Mouse (Mus musculus) embryonic facial prominence, embryonic 12.5 days (tissue): ENCODE measurements at regions not wholly inside any gene's neighbourhood (a gene's known extent, or its start where the extent isn't known, plus 50 kb on each side); places are given as distances from the start of the nearest gene placed in this dataset.

Experiments
- ATAC-seq: fragments of 200-750 bp; cut with Nextera tagmentation; 2 replicates; pipeline ENCODE4 v1.8.0; 2017; ENCODE audit not compliant: insufficient number of reproducible peaks, insufficient read depth, low FRiP score, low TSS enrichment
- H3K27ac ChIP-seq: fragments of 300-500 bp; sonication (generic); 2 replicates; pipeline ENCODE4 v1.5.1; 2016; ENCODE audit warnings: mild to moderate bottlenecking
- H3K27me3 ChIP-seq: fragments of 300-500 bp; sonication (generic); 2 replicates; pipeline ENCODE4 v1.6.1; 2016; ENCODE audit warnings: mild to moderate bottlenecking, moderate library complexity
- H3K36me3 ChIP-seq: fragments of 300-500 bp; sonication (generic); 2 replicates; pipeline ENCODE4 v1.6.1; 2016; ENCODE audit warnings: mild to moderate bottlenecking
- H3K4me1 ChIP-seq: fragments of 300-500 bp; sonication (generic); 2 replicates; pipeline ENCODE4 v1.6.1; 2016
- H3K4me2 ChIP-seq: fragments of 300-500 bp; sonication (generic); replicated peaks from 2 replicates; pipeline ENCODE4 v1.6.1; 2016; ENCODE audit warnings: mild to moderate bottlenecking, moderate library complexity
- H3K4me3 ChIP-seq: fragments of 300-500 bp; sonication (generic); 2 replicates; pipeline ENCODE4 v1.5.1; 2016; ENCODE audit warnings: mild to moderate bottlenecking
- H3K9ac ChIP-seq: fragments of 300-500 bp; sonication (generic); 2 replicates; pipeline ENCODE4 v1.6.1; 2016; ENCODE audit warnings: mild to moderate bottlenecking, moderate library complexity
- H3K9me3 ChIP-seq: fragments of 300-500 bp; sonication (generic); 2 replicates; pipeline ENCODE4 v1.6.1; 2016; ENCODE audit warnings: mild to moderate bottlenecking, moderate library complexity
- WGBS: fragments of 180-500 bp; shearing (Covaris S2); methylation state at CpG from one replicate; pipeline ENCODE4 v1.1.7; 2016; 5-methylcytosine and 5-hydroxymethylcytosine counted together

DNA sequence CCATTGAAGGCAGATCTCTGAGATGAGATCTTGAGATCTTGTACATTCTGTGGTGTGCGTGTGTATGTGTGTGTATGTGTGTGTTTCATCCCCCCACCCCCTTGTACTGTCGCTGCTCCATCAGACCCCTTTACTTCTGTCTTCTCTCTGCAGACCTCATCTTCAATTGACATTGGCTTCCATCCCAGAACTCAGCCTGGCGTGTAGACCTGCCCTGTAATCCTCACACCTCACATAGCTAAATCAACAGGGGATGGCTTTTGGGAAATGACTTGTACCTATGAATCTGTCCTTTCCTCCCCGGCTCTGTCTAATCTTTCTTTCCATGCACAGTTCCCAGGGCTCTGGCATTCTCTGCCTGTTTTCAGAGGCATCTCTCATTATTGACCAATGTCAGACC, 1227.5 kb upstream of the A1bg start:
- Histone ChIP-seq H3K4me1 (peaks cover 6% of the 10 kb centered on the region), H3K4me3 (no peak overlapping the region), H3K27me3 (no peaks in the 10 kb centered on the region), H3K9ac (no peak overlapping the region), H3K4me2 (no peak overlapping the region), H3K36me3 (no peaks in the 10 kb centered on the region), H3K9me3 (no peaks in the 10 kb centered on the region), H3K27ac (no peak overlapping the region)
- 87% methylated on average over 4 of the region's 4 CpGs for WGBS
- ATAC-seq = no peak

DNA sequence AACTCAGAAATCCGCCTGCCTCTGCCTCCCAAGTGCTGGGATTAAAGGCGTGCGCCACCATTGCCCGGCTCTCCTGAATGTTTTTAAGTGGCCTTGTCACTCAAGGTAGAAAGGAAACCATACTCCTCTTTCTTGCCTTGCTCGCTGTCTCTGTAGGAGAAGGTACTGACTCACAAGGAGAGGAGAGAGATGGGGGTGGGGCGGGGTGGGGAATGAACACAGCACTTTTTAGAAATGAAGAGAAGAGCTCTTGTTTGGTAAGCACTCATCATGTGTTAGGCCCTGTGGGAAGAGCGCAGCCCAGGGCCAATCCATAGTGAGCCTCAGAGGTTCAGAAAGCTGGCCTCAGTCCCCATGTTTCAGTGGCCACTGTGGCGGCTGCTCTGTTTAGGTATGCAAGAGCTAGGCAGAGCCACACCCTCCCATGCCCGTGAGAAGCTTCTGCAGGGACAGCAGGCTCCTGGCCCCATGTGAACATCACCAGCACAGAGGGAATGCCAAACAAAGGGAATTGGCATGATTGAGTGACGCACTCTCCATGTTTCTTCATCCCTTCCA, 1225.9 kb upstream of the A1bg start:
- Histone ChIP-seq H3K4me1 (peaks cover 6% of the 10 kb centered on the region), H3K36me3 (no peaks in the 10 kb centered on the region), H3K9me3 (no peaks in the 10 kb centered on the region), H3K27ac (no peak overlapping the region), H3K4me2 (no peak overlapping the region), H3K9ac (no peak overlapping the region), H3K27me3 (no peaks in the 10 kb centered on the region), H3K4me3 (no peak overlapping the region)
- 93% methylated on average over 10 of the region's 10 CpGs for WGBS
- ATAC-seq = no peak

DNA sequence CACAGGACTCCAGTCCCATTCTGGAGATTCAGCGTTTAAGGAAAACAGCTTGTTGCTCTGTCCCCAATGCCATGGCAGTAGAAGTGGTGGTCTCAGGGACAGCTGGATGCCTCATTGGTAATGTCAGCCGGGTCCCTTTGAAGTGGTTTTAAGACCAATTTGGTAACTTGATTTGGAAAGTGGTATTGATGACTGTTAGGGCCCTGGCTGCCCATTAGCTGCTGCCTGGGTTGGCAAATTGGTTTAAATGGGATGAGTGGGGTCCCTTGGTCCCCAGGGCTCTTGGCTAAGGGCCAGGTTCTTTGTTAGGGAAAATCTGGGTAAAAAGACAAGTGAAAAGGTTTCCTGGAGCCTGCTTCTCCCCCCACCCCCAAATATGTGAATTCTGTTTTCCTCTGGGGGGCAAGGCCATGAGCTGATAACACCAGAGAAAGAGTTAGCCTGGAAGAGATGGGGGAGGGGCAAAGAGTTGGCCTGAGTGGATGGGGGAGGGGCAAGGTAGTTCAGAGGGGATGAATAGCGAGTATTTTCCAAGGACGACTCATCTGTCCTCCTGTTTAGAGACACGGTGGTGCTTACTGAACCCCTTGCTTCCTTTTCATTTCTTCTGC, 1224.6 kb upstream of the A1bg start:
- no peak overlapping the region for H3K4me2 ChIP-seq
- WGBS = 31% methylated on average over 5 of the region's 5 CpGs
- no peaks in the 10 kb centered on the region for H3K27me3 ChIP-seq
- H3K36me3 ChIP-seq = no peaks in the 10 kb centered on the region
- no peak overlapping the region for H3K9ac ChIP-seq
- no peak overlapping the region for H3K4me3 ChIP-seq
- no peak overlapping the region for H3K27ac ChIP-seq
- peaks cover 6% of the 10 kb centered on the region for H3K4me1 ChIP-seq
- ATAC-seq = no peak
- H3K9me3 ChIP-seq = no peaks in the 10 kb centered on the region

DNA sequence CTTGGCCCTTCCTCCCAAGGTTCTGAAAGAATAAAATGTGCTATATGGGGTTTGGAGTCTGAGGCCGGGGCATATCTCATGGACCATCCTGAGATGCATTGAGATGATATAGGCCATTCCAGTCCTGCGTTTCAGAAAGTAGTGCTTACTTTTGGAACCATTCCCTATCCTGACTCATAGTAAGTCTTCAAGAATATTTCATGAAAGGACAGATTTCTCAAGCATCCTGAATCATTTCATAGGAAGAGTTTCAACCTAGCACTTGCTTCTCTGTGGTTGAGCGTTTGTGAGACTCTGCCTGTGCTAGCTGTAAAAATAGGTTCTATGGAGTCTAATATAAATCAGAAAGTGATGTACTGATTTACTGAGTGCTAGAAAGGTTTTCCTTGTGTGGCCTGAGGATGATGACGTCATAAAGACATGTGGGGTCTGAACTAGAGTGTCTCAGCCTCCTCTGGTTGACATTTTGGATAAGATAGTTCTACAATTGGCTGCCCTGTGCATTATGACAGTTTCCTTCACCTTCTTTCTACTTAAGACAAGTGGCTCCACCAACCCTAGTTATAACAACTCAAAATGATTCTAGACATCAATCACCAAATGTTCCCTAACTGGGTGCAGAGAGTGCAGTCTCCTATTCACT, 1223.0 kb upstream of the A1bg start:
- whole genome bisulfite sequencing = 96% methylated on average over 4 of the region's 4 CpGs
- no peak for ATAC-seq
- no peaks in the 10 kb centered on the region for H3K9me3 ChIP-seq
- H3K4me1 ChIP-seq = peaks cover 6% of the 10 kb centered on the region
- no peak overlapping the region for H3K27ac ChIP-seq
- H3K36me3 ChIP-seq = no peaks in the 10 kb centered on the region
- no peak overlapping the region for H3K4me2 ChIP-seq
- no peaks in the 10 kb centered on the region for H3K27me3 ChIP-seq
- no peak overlapping the region for H3K9ac ChIP-seq
- H3K4me3 ChIP-seq = no peak overlapping the region

DNA sequence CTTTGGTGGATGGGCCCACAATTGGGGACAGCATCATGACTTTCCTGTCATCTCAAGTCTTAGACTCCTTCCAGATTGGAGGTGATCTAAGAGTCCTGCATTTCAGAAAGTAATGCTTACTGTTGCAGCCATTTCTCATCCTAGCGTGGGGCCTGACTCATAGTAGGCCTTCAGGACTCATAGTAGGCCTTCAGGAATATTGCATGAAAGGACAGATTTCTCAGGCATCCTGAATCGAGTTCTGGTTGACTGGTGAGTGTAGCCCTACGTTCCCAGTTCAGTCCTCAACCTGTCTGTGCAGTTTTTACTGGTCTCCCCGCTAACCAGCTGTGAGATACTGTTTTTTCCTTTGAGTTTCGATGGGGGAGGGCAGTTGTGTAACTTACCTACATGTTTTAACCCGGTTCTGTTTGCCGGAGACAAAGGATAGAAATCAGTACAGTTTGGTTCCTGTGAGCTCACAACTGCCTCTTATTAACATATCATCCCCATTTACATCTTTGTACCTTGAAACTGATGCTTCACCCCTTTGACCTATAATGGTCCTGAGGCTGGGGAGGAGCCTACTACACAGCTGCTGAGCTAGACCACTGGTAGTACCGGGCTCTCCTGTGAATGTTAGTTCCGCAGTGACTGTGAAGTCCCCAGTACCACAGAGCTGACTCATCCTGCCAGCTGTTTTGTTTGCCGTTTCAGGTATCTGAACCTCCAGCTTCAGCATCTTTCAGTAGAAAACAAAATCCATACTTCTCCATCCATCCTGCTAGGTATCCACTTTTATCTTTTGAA, 1222.2 kb upstream of the A1bg start:
- no peaks in the 10 kb centered on the region for H3K9me3 ChIP-seq
- 87% methylated on average over 10 of the region's 10 CpGs for WGBS

DNA sequence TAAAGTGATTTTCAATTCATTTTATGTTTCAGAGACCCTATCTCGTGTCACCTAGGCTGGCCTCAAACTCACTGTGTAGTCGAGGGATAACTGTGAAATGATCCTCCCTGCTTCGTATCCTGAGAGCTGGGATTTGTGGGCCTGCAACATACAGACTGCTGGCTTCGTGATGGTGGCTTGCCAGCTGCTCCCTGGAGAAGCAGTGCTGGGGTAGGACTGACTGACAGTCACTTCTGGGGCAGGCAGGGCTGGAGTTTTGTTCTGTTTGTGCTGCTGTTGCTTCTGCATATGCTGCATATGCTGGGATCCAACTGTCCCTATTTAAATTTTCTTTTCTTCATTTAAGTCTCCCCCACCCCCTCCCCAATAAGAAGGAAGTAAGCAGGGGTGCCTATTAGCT, 1217.0 kb upstream of the A1bg start:
- 69% methylated on average over 4 of the region's 4 CpGs for WGBS
- H3K27ac ChIP-seq = no peak overlapping the region
- no peak overlapping the region for H3K9ac ChIP-seq
- H3K36me3 ChIP-seq = no peaks in the 10 kb centered on the region
- H3K9me3 ChIP-seq = no peaks in the 10 kb centered on the region
- no peak overlapping the region for H3K4me2 ChIP-seq
- no peak overlapping the region for H3K4me3 ChIP-seq
- H3K4me1 ChIP-seq = no peaks in the 10 kb centered on the region; the same call in 1 of the 2 replicates
- ATAC-seq = no peak
- no peaks in the 10 kb centered on the region for H3K27me3 ChIP-seq

More for the DNA sequence above, 1222.2 kb upstream of the A1bg start:
- Histone ChIP-seq H3K9ac (no peak overlapping the region), H3K36me3 (no peaks in the 10 kb centered on the region), H3K4me2 (no peak overlapping the region), H3K27ac (no peak overlapping the region), H3K27me3 (no peaks in the 10 kb centered on the region), H3K4me3 (no peak overlapping the region), H3K4me1 (peaks cover 6% of the 10 kb centered on the region)
- ATAC-seq = no peak

DNA sequence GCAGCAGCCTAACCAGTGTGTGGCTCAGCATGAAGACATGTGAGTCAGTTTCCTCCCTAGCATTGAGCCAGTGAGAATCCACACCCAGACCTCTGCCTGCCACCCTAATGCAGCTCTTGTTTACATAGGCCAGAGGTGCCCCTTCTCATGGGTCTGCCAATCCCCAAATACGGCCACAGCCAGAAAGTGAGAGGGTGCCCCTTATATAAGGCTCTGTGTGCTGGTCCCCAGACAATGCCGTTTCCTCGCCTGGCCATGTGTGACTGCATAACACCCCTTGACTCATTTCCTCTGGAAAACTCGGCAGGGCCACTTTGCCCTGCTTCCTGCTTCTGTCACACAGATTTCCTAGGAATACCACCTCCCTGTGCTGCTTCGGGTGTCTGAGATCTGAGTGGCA, 1216.4 kb upstream of the A1bg start:
- Histone ChIP-seq H3K9ac (no peak overlapping the region; the same call in 1 of the 2 replicates), H3K27ac (no peak overlapping the region)
- WGBS = 37% methylated on average over 5 of the region's 5 CpGs

DNA sequence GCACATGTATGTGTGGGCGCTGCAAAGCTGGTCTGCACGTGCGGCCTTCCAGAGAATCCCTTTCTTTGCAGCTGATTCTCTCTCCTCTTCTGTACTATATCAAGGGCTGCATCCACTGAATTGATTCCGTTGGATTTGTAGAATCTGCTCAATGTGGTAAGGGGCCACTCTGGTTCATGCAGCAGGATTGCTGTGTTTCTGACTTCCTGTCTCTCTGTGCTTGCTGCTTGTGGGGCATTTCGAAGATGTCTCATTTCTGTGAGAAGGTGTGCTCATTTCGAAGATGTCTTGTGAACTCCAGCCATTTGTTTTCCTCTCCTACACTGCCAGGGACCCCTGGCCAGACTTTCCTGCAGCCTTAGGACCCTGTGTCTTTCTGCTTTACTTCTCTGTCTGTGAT, 1215.9 kb upstream of the A1bg start:
- Histone ChIP-seq H3K9me3 (no peaks in the 10 kb centered on the region), H3K4me2 (no peak overlapping the region), H3K27me3 (no peaks in the 10 kb centered on the region), H3K4me3 (no peak overlapping the region), H3K27ac (no peak overlapping the region), H3K9ac (no peak overlapping the region; the same call in 1 of the 2 replicates), H3K36me3 (no peaks in the 10 kb centered on the region), H3K4me1 (no peaks in the 10 kb centered on the region; the same call in 1 of the 2 replicates)
- WGBS = 88% methylated on average over 6 of the region's 6 CpGs
- no peak for ATAC-seq

More for the DNA sequence above, 1216.4 kb upstream of the A1bg start:
- Histone ChIP-seq H3K27me3 (no peaks in the 10 kb centered on the region), H3K9me3 (no peaks in the 10 kb centered on the region), H3K36me3 (no peaks in the 10 kb centered on the region), H3K4me2 (no peak overlapping the region), H3K4me3 (no peak overlapping the region), H3K4me1 (no peaks in the 10 kb centered on the region; the same call in 1 of the 2 replicates)
- ATAC-seq = no peak

DNA sequence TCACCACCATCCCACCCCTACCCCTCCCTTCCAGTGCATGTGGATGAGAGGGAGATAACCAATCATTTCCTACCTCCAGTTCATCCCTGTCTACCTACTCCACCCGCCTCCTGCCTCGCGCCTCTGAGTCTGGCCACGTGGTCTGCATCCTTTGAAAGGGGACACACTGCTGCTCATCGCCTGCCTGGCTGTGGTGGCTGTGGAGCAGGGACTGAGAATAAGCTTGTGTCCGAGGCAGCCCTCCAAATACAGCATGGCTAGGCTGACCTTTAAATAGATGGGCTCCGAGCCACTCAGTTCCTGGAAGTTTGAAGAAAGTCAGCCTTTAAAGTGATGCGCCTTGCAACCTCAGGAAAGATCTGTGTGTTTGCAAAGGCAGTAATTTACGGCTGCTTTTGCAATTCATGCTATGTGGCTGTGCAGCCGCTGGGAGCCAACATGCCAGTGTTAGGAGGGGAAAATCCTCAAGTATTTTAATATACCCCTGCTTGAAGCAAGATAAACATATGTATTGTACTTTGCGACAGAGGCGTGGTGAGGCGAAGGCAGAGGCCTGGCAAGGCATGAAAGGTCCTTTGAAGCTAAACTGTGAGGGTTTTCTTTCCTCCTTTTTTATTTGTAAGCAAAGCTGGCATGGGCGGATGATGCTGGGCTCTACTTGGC, 1214.3 kb upstream of the A1bg start:
- Histone ChIP-seq H3K4me3 (no peak overlapping the region), H3K9ac (no peak overlapping the region), H3K27ac (no peak overlapping the region), H3K4me1 (peaks cover 4% of the 10 kb centered on the region; the same call in 1 of the 2 replicates), H3K36me3 (no peaks in the 10 kb centered on the region), H3K4me2 (no peak overlapping the region), H3K27me3 (no peaks in the 10 kb centered on the region), H3K9me3 (no peaks in the 10 kb centered on the region)
- WGBS = 76% methylated on average over 14 of the region's 14 CpGs
- ATAC-seq = no peak

DNA sequence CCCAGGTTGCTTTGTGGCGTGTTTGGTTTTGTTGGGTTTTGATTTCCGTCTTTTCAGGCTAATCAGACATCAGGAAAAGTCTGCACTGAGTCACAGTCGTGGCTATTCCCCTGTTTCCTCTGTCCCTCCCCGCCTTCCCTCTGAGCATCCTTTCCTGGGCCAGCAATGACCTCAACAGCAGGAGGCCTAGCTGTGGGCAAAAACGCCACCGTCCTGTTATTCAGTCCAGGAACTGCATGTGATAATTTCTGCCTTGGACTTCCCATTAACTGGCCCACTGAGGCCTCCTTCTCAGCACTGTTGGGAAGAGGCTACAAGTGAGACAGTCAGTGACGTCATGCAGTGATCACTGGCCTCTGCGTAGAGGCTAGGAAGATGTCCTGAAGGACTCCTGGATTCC, 1212.0 kb upstream of the A1bg start:
- no peak for ATAC-seq
- Histone ChIP-seq H3K4me1 (peaks cover 4% of the 10 kb centered on the region; the same call in 1 of the 2 replicates), H3K27ac (no peak overlapping the region), H3K4me2 (no peak overlapping the region), H3K36me3 (no peaks in the 10 kb centered on the region), H3K27me3 (no peaks in the 10 kb centered on the region), H3K9me3 (no peaks in the 10 kb centered on the region), H3K9ac (no peak overlapping the region), H3K4me3 (no peak overlapping the region)
- WGBS = 72% methylated on average over 8 of the region's 8 CpGs

DNA sequence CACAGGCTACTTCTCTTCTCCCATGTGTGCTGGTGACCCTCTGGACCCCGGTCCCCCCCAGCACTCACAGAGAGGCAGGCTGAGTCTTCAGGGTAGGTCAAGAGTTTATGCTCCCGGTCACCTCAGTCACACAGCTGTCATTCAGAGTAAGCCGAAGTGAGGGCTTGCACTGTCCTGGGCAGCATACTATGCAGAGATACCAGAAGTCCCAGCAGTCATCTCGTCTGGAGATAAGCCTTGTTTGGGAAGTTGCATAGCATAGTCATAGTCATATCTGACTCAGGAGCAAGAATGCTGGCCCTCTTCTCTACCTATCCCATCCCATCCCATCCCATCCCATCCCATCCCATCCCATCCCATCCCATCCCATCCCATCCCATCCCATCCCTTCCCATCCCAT, 1211.5 kb upstream of the A1bg start:
- WGBS = 80% methylated on average over 4 of the region's 4 CpGs
- Histone ChIP-seq H3K27me3 (no peaks in the 10 kb centered on the region), H3K27ac (no peak overlapping the region), H3K9ac (no peak overlapping the region), H3K36me3 (no peaks in the 10 kb centered on the region), H3K9me3 (no peaks in the 10 kb centered on the region), H3K4me1 (peaks cover 4% of the 10 kb centered on the region), H3K4me2 (no peak overlapping the region), H3K4me3 (no peak overlapping the region)
- no peak for ATAC-seq
